Mouse (Mus musculus) heart, postnatal 0 days (tissue): ENCODE measurements around the gene Bnipl. TPM values are rescaled to one million over a fixed set of nuclear protein-coding genes. Genes with fewer than 3 reads are reported as not detected.
A peak's percentile ranks its signal among the peaks of the same experiment; 100 is the strongest.

Experiments used
- ATAC-seq: fragments of 200-750 bp; cut with Nextera tagmentation; 2 replicates; pipeline ENCODE4 v1.8.0; 2017; ENCODE audit warnings: low read depth, moderate number of reproducible peaks, moderate library complexity; ENCODE audit not compliant: insufficient read depth
- DNase-seq: peaks from one replicate; pipeline ENCODE4 v3.0.0-alpha.2; 2016; ENCODE audit warnings: low spot score
- H3K27ac ChIP-seq: fragments of 300-500 bp; sonication (generic); 2 replicates; pipeline ENCODE4 v1.5.1; 2014; ENCODE audit warnings: low read depth, mild to moderate bottlenecking
- H3K27me3 ChIP-seq: fragments of 300-500 bp; sonication (generic); 2 replicates; pipeline ENCODE4 v1.6.1; 2014; ENCODE audit warnings: low read length, mixed read lengths; ENCODE audit not compliant: control insufficient read depth, insufficient read depth
- H3K36me3 ChIP-seq: fragments of 300-500 bp; sonication (generic); replicated peaks from 2 replicates; pipeline ENCODE4 v1.6.1; 2014; ENCODE audit warnings: low read length, mixed read lengths; ENCODE audit not compliant: control insufficient read depth, insufficient read depth
- H3K4me1 ChIP-seq: fragments of 300-500 bp; sonication (generic); 2 replicates; pipeline ENCODE4 v1.6.1; 2014; ENCODE audit warnings: antibody characterized with exemption; ENCODE audit not compliant: control insufficient read depth, insufficient read depth
- H3K4me2 ChIP-seq: fragments of 300-500 bp; sonication (generic); 2 replicates; pipeline ENCODE4 v1.6.1; 2014; ENCODE audit warnings: low read depth, mild to moderate bottlenecking, low read length, moderate library complexity
- H3K4me3 ChIP-seq: fragments of 300-500 bp; sonication (generic); 2 replicates; pipeline ENCODE4 v1.5.1; 2014; ENCODE audit warnings: low read depth, low read length
- H3K9ac ChIP-seq: fragments of 300-500 bp; sonication (generic); replicated peaks from 2 replicates; pipeline ENCODE4 v1.6.1; 2014; ENCODE audit warnings: low read depth, low read length, mixed read lengths
- H3K9me3 ChIP-seq: fragments of 300-500 bp; sonication (generic); replicated peaks from 2 replicates; pipeline ENCODE4 v1.6.1; 2016; ENCODE audit warnings: low read length; ENCODE audit not compliant: control insufficient read depth
- CTCF ChIP-seq: IDR thresholded peaks from 2 replicates; pipeline ENCODE4 v1.5.1; 2016; ENCODE audit warnings: antibody characterized with exemption, control low read depth, low read depth
- EP300 ChIP-seq: IDR thresholded peaks from 2 replicates; pipeline ENCODE4 v1.6.1; 2016; ENCODE audit warnings: antibody characterized with exemption, low read depth
- WGBS: fragments of 180-500 bp; shearing (Covaris S2); extraction: QIAGEN DNeasy Blood & Tissue Kit; methylation state at CpG from one replicate; pipeline ENCODE4 v1.1.7; 2014; 5-methylcytosine and 5-hydroxymethylcytosine counted together
- polyA plus RNA-seq: library from polyadenylated mRNA; unstranded; fragments of >200 nt; fragmentation: Nextera tagmentation; extraction: Ambion mirVana; gene quantifications from 2 replicates; pipeline ENCODE4 v1.2.1, GENCODE M21; 2015
- total RNA-seq: library from RNA; depleted of rRNA; stranded (reverse); fragments of >200 nt; gene quantifications from 2 replicates; pipeline ENCODE4 v1.2.3, GENCODE M21; 2014; ENCODE audit warnings: low replicate concordance

Bnipl gene
- total and polyA plus RNA-seq, 2 experiments from 2014 or later = 3.9 TPM; not detected in 1

DNA sequence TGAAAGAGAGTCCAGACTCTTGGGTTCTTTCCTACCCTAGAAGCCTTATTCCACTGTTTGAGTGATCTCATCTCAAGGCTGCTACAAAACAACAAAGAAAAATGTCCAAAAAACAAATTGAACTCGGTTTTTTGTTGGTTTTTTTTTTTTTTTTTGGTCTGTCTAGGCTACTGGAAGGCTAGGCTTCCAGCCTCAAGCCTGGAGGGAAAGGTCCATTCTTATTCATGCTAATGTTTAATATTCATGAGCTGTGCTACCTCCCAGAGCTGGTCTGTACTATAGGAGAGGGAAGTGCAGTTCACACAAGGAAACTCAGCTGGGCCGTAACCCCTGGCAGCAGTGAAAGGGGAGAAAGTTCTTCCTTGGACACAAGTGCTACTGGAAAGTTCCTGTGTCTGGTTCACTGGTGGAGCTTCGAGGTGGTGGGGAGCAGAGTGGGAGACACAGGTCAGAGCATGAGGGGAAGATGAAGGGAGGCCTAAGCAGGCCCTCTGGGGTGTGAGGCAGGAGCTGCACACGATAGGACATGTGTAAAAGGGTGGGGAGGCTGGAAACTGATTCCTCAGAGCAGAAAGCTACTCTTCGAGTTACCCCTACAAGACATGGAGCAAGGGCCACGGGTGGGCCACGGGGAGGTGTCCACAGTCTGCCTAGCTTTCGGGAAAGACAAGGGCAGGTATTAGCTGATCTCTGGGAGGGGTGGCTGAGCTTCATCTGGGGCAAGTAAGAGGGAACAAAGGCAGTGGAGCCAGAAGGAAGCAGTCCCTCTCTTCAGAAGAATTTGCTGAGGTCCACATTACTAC, 20.3 kb downstream of the Bnipl start:
- Histone ChIP-seq H3K27me3 (no peaks in the 10 kb centered on the region), H3K4me2 (peak overlapping the region; percentile 81), H3K4me1 (peaks cover 24% of the 10 kb centered on the region), H3K4me3 (peak overlapping the region; percentile 89), H3K9ac (peak overlapping the region; percentile 91; the same call in 1 of the 2 replicates), H3K27ac (peak overlapping the region; percentile 94), H3K9me3 (no peaks in the 10 kb centered on the region), H3K36me3 (peaks cover 42% of the 10 kb centered on the region)
- TF ChIP-seq CTCF (no peak), EP300 (no peak)
- no peak for ATAC-seq
- DNase-seq = no peak
- WGBS = 48% methylated on average over 8 of the region's 8 CpGs

DNA sequence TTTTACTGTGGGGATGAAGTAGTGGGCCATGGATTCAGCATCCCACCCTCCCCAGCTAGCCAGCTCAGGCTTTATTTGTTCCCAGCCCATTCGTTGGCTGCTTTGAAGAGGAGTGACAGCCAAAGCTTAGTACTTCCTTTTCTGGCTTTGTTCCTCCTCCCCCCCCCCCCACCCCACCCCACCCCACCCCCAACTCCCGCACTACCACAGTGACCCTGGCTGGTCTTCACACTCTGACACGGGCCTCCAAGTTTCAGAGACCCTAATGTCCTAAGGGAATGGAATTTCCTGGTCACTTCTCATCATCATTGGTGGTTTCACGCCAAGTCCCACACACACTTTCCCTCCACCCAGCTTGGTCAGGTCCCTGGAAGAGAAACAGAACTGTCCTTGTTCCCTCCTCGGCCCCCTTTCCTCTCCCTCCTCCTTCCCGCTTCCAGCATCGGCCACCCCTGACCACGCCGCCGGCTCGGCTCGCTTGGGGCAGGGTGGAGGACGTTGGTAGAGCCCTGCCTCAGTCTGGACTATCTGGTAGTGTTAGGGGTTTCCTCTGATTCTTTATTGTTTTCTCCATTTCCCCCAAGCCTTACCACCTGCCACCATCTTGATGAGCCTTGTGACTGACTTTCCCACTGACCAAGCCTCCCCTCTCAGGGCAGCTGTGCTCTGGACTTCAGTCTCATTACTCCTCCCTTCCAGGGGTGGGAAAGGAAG, 21.1 kb downstream of the Bnipl start:
- Histone ChIP-seq H3K9ac (peak overlapping the region; percentile 91), H3K4me2 (peak overlapping the region; percentile 81), H3K27me3 (no peaks in the 10 kb centered on the region), H3K27ac (peak overlapping the region; percentile 94), H3K9me3 (no peaks in the 10 kb centered on the region), H3K36me3 (peaks cover 34% of the 10 kb centered on the region), H3K4me1 (peaks cover 24% of the 10 kb centered on the region), H3K4me3 (peak overlapping the region; percentile 89)
- TF ChIP-seq CTCF (no peak), EP300 (no peak)
- ATAC-seq (peak; percentile 31), DNase-seq (peak; percentile 74)
- WGBS = 23% methylated on average over 12 of the region's 13 CpGs

DNA sequence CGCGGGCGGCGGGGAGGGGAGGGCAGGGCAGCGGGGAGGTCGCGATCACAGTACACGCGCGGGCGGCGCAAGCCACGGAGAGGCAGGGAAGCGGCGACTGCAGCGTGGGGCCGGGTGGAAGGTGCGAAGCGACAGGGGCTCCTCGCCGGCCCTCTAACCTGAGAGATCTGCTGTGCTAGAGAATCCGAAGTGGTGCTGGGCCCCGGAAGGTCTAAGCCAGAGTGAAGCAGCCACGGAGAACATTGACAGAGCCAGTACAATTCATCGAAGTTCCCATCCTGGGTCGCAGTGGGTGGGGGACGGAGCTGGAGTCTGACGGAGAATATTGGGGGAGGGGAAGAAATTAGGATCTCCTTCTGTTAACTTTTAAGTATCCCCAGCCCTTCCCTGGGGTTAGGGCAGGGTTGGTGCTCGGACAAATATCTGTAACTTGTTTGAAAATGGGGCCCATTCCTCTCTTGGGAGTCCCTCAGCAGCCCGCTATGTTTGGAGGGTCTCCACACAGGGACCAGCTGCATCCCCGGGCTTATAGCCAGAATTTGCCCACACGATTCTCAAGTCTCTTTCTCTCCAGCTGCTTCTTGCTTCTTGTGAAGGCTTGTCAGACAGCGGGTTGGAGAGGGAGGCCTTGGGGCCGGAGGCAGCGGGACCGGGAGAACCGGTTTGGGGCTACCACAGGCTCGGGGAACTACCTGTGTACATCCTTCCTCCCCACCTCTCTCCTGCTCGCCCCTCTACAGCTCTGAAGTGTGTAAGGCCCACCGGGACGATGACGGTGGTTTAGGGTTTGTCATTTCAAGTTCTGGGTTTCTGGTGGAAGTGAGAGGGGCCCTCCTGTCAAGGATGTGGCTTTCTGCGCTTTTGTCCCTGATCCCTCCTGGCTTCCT, 21.9 kb downstream of the Bnipl start:
- DNase-seq (no peak), ATAC-seq (peak; percentile 10; the same call in 1 of the 2 replicates)
- WGBS = 1% methylated on average over 35 of the region's 43 CpGs
- H3K27ac ChIP-seq = peak overlapping the region; percentile 94
- peak overlapping the region; percentile 89 for H3K4me3 ChIP-seq
- peaks cover 26% of the 10 kb centered on the region for H3K36me3 ChIP-seq
- peak overlapping the region; percentile 91 for H3K9ac ChIP-seq
- TF ChIP-seq EP300 (no peak), CTCF (no peak)
- H3K9me3 ChIP-seq = no peaks in the 10 kb centered on the region
- peaks cover 25% of the 10 kb centered on the region for H3K4me1 ChIP-seq
- H3K4me2 ChIP-seq = peak overlapping the region; percentile 81
- H3K27me3 ChIP-seq = no peaks in the 10 kb centered on the region

- Histone ChIP-seq H3K4me3 (peak within 1 kb of the TSS; percentile 89), H3K4me2 (peak within 1 kb of the TSS; percentile 81), H3K9ac (peak within 1 kb of the TSS; percentile 91), H3K36me3 (peaks cover 18% of the 10 kb centered on the region), H3K27me3 (no peaks in the 10 kb centered on the region), H3K4me1 (peaks cover 30% of the 10 kb centered on the region), H3K27ac (peak within 1 kb of the TSS; percentile 94), H3K9me3 (no peaks in the 10 kb centered on the region)
- WGBS = 0% methylated on average over 63 of the region's 64 CpGs
- ATAC-seq (peak; percentile 88), DNase-seq (peak; percentile 85)
- peak; percentile 59; the same call in 1 of the 2 replicates for TF ChIP-seq EP300
- no peak for TF ChIP-seq CTCF
These were observed 22.7 kb downstream of the Bnipl start, which contains the start of gene Cdc42se1 for GRCm38 (mm10) chr3:95228148-95228893. Gene Cdc42se1, plus strand, starts transcription at chr3:95228732.
